Mouse (Mus musculus): Measurements from ENCODE around the gene Wdr90. TPM values are rescaled to one million over a fixed set of nuclear protein-coding genes. Genes with fewer than 3 reads are reported as not detected.

Gene Wdr90
- 19.0 and 19.9 TPM in 2 replicates for polyA plus RNA-seq (2015; fragmentation: Nextera tagmentation; extraction: Ambion mirVana)

DNA sequence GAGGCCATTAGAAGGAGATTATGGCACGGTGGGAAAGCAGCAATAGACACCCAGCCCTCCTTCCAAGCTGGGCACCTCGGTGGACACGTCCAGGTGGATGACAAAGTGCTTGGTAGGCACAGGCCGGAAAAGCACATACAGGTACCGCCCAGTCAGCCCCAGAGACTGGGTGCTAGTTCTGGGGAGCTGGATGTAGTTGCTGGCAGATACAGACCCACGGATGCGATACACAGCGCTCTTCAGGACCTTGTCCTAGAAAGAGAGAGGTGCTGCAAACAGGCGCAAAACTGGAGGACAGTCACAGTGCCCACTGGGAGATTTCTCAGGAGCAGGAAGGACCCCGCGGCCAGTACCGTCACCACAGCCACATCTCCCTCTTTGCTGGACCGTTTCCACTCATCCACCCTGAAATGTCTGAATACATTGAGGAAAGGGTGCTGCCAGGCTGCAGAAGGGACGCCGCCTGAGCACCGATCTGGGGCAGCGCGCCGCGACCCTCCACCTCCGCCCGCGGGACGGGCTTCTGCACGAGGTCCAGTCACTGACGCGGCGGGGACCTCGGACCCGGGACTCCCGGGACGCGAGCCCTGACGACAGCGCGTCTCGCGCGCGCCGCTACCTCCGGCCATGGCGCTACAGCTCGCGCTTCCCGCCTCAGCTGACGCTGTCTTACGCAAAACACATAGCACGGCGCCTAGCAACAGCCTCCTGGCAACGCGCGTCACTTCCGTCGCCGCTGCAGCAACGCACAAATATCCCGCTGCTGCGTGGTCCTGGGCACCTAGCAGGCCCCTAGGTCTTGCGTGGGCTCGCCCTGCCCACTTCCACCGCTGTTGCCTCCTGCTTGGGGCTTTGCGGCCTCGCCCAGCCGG lies at the start of gene Wdr90:
Gene Wdr90, minus strand, starts transcription at position 670 of the 872 bp plus-strand sequence.
- 3% methylated on average over 65 of the region's 65 CpGs for WGBS
- H3K27ac ChIP-seq (replicated peaks) = peak within 1 kb of the TSS; percentile 81
- H3K9me3 ChIP-seq = no peaks in the 10 kb centered on the region

DNA sequence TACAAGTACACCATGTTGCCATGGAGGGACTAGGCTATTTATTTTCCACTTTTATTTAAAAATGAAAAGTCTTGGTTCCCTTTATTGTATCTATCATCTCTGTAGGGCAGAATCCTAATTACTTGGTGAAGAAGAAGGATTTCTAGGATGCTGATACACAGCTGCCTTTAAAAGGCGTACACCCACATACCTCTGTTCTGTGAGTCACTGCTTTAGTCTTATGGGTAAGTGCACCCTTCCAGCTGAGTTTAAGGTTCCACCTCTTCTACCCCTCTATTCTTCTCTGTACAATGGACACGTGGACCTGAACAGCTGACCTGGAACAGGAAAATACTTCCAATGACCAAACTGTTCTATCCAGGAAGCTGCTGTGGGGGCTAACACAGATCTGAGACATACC lies 46.3 kb upstream of the Wdr90 start:
- no peak overlapping the region for H3K27ac ChIP-seq (replicated peaks)
- no peak overlapping the region for H3K9ac ChIP-seq
- ATAC-seq (ENCODE audit: low FRiP score, low read depth) = no peak
- H3K36me3 ChIP-seq = no peaks in the 10 kb centered on the region
- no peak overlapping the region for H3K4me2 ChIP-seq
- WGBS = 90% methylated on average over 2 of the region's 2 CpGs
- H3K9me3 ChIP-seq = no peaks in the 10 kb centered on the region
- H3K27me3 ChIP-seq = no peaks in the 10 kb centered on the region
- no peaks in the 10 kb centered on the region for H3K4me1 ChIP-seq (replicated peaks)
- H3K4me3 ChIP-seq = no peak overlapping the region

More for the DNA sequence above, at the start of gene Wdr90:
- H3K4me2 ChIP-seq = peak within 1 kb of the TSS; percentile 92
- ATAC-seq (ENCODE audit: low FRiP score, low read depth) = peak; percentile 93
- H3K4me1 ChIP-seq (replicated peaks) = peaks cover 18% of the 10 kb centered on the region
- no peaks in the 10 kb centered on the region for H3K27me3 ChIP-seq
- peak within 1 kb of the TSS; percentile 69 for H3K9ac ChIP-seq
- peak within 1 kb of the TSS; percentile 65 for H3K4me3 ChIP-seq
- H3K36me3 ChIP-seq = no peaks in the 10 kb centered on the region

DNA sequence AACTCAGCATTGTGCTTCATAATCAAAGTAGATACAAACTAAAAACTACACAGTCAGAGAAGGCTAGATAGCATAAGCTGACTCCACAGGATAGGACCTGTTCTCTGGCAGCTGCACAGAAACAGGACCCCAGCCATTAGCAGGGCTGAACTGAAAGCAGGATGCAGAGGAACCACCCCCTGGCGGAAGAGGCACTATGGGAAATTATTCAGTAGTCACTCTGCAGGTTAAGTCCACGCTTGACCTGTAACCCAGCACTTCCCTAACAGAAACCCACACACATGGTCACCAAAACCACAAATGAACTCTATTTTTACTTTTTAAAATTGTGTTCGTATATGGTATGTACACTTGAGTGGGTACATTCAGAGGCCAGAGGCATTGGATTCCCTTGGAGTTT lies 41.8 kb upstream of the Wdr90 start:
- H3K27ac ChIP-seq (replicated peaks) = no peak overlapping the region
- 89% methylated on average over 3 of the region's 3 CpGs for WGBS
- no peak overlapping the region for H3K9ac ChIP-seq
- no peaks in the 10 kb centered on the region for H3K4me1 ChIP-seq (replicated peaks)
- no peaks in the 10 kb centered on the region for H3K9me3 ChIP-seq
- no peak overlapping the region for H3K4me3 ChIP-seq
- no peaks in the 10 kb centered on the region for H3K27me3 ChIP-seq
- ATAC-seq (ENCODE audit: low FRiP score, low read depth) = no peak
- H3K36me3 ChIP-seq = no peaks in the 10 kb centered on the region
- H3K4me2 ChIP-seq = no peak overlapping the region

DNA sequence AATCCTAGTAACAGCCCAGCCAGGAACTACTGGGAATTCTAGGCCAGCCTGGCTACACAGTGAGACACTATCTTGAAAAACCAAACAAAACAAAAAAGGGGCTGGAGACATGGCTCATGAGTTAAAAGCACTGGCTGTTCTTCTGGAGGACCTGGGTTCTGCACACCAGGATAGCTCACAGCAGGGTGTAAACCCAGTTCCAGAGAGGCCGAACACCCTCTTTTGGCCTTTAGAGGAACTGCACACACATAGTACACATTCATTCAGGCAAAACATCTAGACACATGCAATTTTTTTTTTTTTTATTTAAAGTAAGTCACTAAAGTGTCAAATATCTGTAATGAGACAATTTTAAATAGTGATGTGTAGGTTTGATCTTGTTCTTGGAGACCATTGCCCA lies 38.9 kb upstream of the Wdr90 start:
- ATAC-seq (ENCODE audit: low FRiP score, low read depth) = no peak
- Histone ChIP-seq H3K4me1 (replicated peaks) (0 out of 2 replicates have a peak, but pooled peaks cover 3% of the 10 kb centered on the region), H3K4me3 (no peak overlapping the region), H3K9me3 (no peaks in the 10 kb centered on the region), H3K4me2 (no peak overlapping the region), H3K9ac (no peak overlapping the region), H3K27me3 (no peaks in the 10 kb centered on the region), H3K27ac (replicated peaks) (no peak overlapping the region), H3K36me3 (no peaks in the 10 kb centered on the region)
- WGBS = 97% methylated on average over 1 of the region's 1 CpGs

DNA sequence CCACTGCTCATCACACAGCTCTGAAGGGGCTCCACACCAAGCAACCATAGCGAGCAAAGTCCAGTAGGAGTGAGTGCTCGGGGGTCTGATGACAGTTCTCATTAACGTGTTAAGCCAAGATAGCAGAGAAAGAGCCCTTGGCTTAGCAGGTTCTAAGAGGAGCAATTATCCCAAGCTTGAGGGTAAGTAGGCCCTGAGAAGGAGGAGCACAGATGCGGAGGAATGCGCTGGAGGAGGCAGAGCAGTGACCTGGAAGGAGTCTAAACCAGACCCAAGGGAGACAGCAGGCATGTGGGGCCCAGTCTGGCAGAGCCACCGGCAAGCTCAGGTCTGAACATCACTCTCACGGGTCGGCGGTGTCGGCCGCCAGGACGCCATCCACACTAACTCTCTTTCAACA lies 34.6 kb upstream of the Wdr90 start:
- no peak overlapping the region for H3K4me3 ChIP-seq
- no peaks in the 10 kb centered on the region for H3K27me3 ChIP-seq
- no peak overlapping the region; the same call in 1 of the 2 replicates for H3K27ac ChIP-seq (replicated peaks)
- H3K9me3 ChIP-seq = no peaks in the 10 kb centered on the region
- no peak overlapping the region for H3K9ac ChIP-seq
- no peak for ATAC-seq (ENCODE audit: low FRiP score, low read depth)
- no peak overlapping the region for H3K4me2 ChIP-seq
- 56% methylated on average over 12 of the region's 12 CpGs for WGBS
- no peaks in the 10 kb centered on the region for H3K36me3 ChIP-seq
- peaks cover 11% of the 10 kb centered on the region for H3K4me1 ChIP-seq (replicated peaks)

DNA sequence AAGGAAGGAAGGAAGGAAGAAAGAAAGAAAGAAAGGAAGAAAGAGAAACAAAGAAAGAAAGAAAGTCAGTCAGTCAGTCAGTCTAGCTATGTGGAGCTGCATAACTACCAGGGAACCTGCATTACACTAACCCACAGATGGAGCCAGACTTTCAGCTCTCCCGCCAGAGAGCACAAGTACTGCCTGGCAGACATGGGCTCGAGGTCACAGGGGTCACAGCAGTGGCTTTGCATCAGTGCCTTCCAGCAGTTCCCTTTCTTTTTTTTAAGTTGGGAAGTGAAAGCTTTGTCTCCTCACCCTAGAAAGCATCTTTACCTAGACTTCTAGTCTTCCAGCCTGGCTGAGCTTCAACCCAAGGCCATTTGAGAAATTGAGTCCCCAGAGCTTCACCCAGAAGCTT lies 34.1 kb upstream of the Wdr90 start:
- peaks cover 11% of the 10 kb centered on the region for H3K4me1 ChIP-seq (replicated peaks)
- H3K27ac ChIP-seq (replicated peaks) = no peak overlapping the region; the same call in 1 of the 2 replicates
- H3K36me3 ChIP-seq = no peaks in the 10 kb centered on the region
- no peak for ATAC-seq (ENCODE audit: low FRiP score, low read depth)
- no peak overlapping the region for H3K4me2 ChIP-seq
- no peaks in the 10 kb centered on the region for H3K27me3 ChIP-seq
- no peaks in the 10 kb centered on the region for H3K9me3 ChIP-seq
- H3K9ac ChIP-seq = no peak overlapping the region
- 35% methylated on average over 2 of the region's 2 CpGs for WGBS
- no peak overlapping the region for H3K4me3 ChIP-seq

DNA sequence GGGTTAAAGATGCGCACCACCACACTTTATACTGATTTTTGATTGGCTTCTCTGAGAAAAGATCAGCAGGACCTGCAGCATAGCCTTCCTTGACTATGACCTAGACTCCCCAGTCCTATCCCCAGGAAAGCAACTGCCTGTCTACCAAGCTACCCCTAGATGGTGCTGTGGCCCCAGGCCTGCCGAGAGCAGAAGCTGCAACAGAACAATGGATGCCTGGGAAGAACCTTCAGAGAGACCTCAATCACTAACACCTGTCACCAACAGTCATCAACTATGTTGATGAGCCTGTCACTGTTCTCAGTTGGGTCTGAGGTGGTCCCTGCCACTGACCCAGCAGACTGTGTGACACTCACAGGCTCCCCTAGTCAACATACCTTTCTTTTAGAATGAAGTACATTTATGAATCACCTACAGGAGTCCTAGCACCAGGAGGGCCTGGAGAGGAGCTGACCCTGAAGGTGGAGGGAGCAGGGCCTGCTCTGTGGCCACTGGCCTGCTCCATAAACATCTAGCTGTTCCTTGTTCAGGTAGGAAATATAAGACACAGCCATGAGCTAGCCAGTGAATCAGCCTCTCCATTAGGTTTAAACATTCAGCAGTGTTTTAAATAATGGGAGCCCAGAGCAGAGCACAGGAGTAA lies 32.8 kb upstream of the Wdr90 start:
- WGBS = 31% methylated on average over 2 of the region's 2 CpGs
- ATAC-seq (ENCODE audit: low FRiP score, low read depth) = peak; percentile 88
- H3K4me2 ChIP-seq = no peak overlapping the region
- peaks cover 11% of the 10 kb centered on the region for H3K4me1 ChIP-seq (replicated peaks)
- no peak overlapping the region for H3K4me3 ChIP-seq
- peak overlapping the region; percentile 8; the same call in 1 of the 2 replicates for H3K9ac ChIP-seq
- no peaks in the 10 kb centered on the region for H3K9me3 ChIP-seq
- H3K36me3 ChIP-seq = 0 out of 2 replicates have a peak, but pooled peaks cover 6% of the 10 kb centered on the region
- no peaks in the 10 kb centered on the region for H3K27me3 ChIP-seq
- H3K27ac ChIP-seq (replicated peaks) = peak overlapping the region; percentile 51; the same call in 1 of the 2 replicates

DNA sequence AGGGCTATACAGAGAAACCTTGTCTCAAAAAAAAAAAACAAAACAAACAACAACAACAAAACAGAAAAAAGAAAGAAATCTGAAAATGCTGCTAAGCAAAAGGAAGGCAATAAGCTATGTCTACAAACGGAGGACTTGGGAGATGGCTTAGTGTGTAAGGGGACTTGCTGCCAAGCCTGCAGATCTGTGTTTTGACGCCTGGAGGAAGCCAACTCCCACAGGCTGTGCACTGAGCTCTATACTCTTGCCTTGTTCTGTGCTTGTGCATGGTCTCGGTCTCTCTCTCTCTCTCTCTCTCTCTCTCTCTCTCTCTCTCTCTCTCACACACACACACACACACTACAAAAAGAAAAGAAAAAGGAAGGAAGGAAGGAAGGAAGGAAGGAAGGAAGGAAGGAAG lies 27.5 kb upstream of the Wdr90 start:
- Histone ChIP-seq H3K27me3 (no peaks in the 10 kb centered on the region), H3K9me3 (no peaks in the 10 kb centered on the region), H3K4me2 (no peak overlapping the region), H3K4me3 (no peak overlapping the region), H3K27ac (replicated peaks) (no peak overlapping the region), H3K9ac (no peak overlapping the region), H3K36me3 (peaks cover 7% of the 10 kb centered on the region; the same call in 1 of the 2 replicates), H3K4me1 (replicated peaks) (peaks cover under 1% of the 10 kb centered on the region; the same call in 1 of the 2 replicates)
- 93% methylated on average over 3 of the region's 3 CpGs for WGBS
- no peak for ATAC-seq (ENCODE audit: low FRiP score, low read depth)

DNA sequence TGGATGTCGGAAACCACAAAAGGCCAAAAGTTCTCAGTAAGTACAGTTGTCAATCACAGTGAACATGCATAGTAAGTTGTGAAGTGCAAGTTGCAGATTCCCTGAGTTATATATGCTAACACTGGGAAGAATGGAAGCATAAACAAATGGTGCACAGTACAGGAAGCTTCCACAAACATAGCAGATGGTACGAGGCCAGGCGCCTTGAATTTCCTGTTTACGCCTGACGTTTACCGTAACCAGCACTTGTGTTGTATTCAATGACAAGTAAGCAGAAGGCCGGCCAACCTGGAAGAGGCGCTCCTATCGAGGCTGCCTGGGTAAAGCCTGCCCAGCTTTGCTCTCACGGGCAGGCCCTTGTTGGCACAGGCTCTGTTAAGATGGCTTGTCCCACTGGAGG lies 26.2 kb upstream of the Wdr90 start:
- Histone ChIP-seq H3K4me1 (replicated peaks) (no peaks in the 10 kb centered on the region), H3K9ac (no peak overlapping the region), H3K4me3 (no peak overlapping the region), H3K27me3 (no peaks in the 10 kb centered on the region), H3K9me3 (no peaks in the 10 kb centered on the region), H3K4me2 (no peak overlapping the region), H3K36me3 (peaks cover 14% of the 10 kb centered on the region), H3K27ac (replicated peaks) (no peak overlapping the region)
- WGBS = 94% methylated on average over 10 of the region's 10 CpGs
- no peak for ATAC-seq (ENCODE audit: low FRiP score, low read depth)

DNA sequence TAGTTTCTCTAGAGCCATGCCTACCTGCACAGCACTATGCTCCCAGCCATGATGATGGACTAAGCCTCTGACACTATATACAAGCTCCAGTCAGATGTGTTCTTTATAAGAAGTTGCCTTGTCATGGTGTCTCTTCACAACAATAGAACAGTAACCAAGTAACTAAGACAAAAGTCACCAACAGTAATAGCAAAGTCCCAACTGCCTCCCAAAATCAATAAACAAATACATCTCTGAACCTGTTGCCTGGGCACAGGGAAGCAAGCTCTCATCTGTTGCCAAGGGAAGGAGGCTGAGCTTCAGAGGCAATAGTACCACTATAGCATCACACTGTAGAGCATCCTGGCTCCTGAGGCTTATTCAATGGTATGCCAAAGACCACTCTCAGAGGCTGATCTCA lies 25.5 kb upstream of the Wdr90 start:
- H3K4me2 ChIP-seq = no peak overlapping the region
- H3K36me3 ChIP-seq = peaks cover 14% of the 10 kb centered on the region
- H3K4me1 ChIP-seq (replicated peaks) = no peaks in the 10 kb centered on the region
- no peak for ATAC-seq (ENCODE audit: low FRiP score, low read depth)
- H3K9me3 ChIP-seq = no peaks in the 10 kb centered on the region
- H3K9ac ChIP-seq = no peak overlapping the region
- no peak overlapping the region for H3K4me3 ChIP-seq
- no peak overlapping the region for H3K27ac ChIP-seq (replicated peaks)
- H3K27me3 ChIP-seq = no peaks in the 10 kb centered on the region

DNA sequence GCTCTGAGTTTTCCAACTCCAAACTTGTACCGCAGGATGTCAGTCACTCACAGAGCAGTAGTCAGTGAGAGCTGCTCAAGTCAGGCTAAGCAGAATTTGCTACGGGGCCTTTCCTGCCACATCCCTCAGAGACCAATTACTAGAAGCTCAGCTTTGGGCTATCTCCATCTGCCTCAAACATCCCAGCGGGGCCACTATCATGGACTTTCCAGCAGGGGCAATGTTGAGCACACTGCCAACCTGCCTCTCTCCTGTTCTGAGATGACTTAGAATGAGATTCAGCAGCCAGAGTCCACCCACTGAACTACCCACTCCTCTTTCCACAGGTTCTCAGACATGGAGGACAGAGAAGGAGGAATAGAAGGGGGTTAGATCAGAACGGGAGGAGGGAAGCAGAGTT lies 24.3 kb upstream of the Wdr90 start:
- Histone ChIP-seq H3K4me1 (replicated peaks) (peaks cover 7% of the 10 kb centered on the region), H3K4me2 (no peak overlapping the region), H3K27ac (replicated peaks) (no peak overlapping the region), H3K27me3 (no peaks in the 10 kb centered on the region), H3K9ac (no peak overlapping the region), H3K4me3 (no peak overlapping the region), H3K9me3 (no peaks in the 10 kb centered on the region), H3K36me3 (peaks cover 14% of the 10 kb centered on the region)
- WGBS = 57% methylated on average over 4 of the region's 4 CpGs
- no peak for ATAC-seq (ENCODE audit: low FRiP score, low read depth)

DNA sequence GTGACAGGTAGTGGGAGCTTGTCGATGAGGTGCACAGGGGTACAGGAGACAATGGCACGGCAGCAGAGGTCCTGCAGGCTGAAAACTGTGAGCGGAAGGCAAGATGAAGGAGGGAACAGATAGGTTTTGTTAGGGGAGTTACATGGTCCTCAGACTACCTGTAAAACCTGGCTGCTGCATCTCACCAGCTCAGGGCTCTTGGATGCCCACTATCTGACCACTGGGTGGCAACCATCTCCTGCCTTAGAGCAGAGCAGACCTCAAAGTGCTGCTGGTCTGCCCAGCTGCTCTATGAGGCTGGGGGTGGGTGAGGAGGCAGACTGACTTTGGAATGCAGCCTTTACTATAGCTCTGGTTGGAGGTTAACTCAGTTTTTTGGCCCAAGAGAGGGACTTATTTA lies 22.5 kb upstream of the Wdr90 start:
- Histone ChIP-seq H3K9me3 (no peaks in the 10 kb centered on the region), H3K27ac (replicated peaks) (no peak overlapping the region), H3K27me3 (no peaks in the 10 kb centered on the region), H3K9ac (no peak overlapping the region), H3K36me3 (peaks cover 8% of the 10 kb centered on the region), H3K4me3 (no peak overlapping the region), H3K4me2 (no peak overlapping the region), H3K4me1 (replicated peaks) (peaks cover 17% of the 10 kb centered on the region)
- ATAC-seq (ENCODE audit: low FRiP score, low read depth) = no peak
- 90% methylated on average over 3 of the region's 3 CpGs for WGBS
